Mouse (Mus musculus) ES-Bruce4 (cell line): ENCODE measurements around the gene Tbc1d30.

Source experiments
- CTCF ChIP-seq: IDR thresholded peaks from one replicate; pipeline ENCODE4 v1.8.1; 2011; ENCODE audit warnings: low read depth, low read length
- EP300 ChIP-seq: IDR thresholded peaks from 2 replicates; pipeline ENCODE4 v1.6.1; 2011; ENCODE audit warnings: low read depth, low read length; ENCODE audit not compliant: insufficient read depth

GRCm38 (mm10) chr10:121218616-121219015 is 132.5 kb downstream of the Tbc1d30 start:
- TF ChIP-seq EP300: no peak
- no peak for TF ChIP-seq CTCF
